Comparison of ENCODE assay signal across 10 mouse cellular contexts in genomic region chr5:89543476-89543875, GRCm38 (mm10). TPM values are rescaled to one million over a fixed set of nuclear protein-coding genes. Genes with fewer than 3 reads are reported as not detected.
DNase-seq lines count a peak whose midpoint lies in the region; TF ChIP-seq lines count a peak whose summit lies in the region.
"Had no signal": no experiment of that assay in that cellular context is flagged by ENCODE, and none has a peak within 500 bp of the region (broad histone marks: within the 10 kb centered on the region; RNA-seq: fewer than 3 reads in every experiment).

No protein-coding gene starts in this region.

- no peak overlapping the region for H3K4me3 ChIP-seq in CH12.LX (replicated peaks in 1 of 3; ENCODE audit: low read depth in 2 of 3, low read length in 2 of 3, poor library complexity in 1 of 3)
- H3K4me3 ChIP-seq: embryonic facial prominence, embryonic 12.5 days; myocyte had no signal

- intact Hi-C loops in heart, postnatal 14 days (cut with DNase I): loop anchor here (5.0 kb wide), 2 partner anchors 134 to 279 kb away; no protein-coding TSS in a partner anchor

- dilution Hi-C loops in CH12.LX (cut with MboI; ENCODE audit: extremely low pct_ligation_motif_present, extremely low pct_unique_long_range_greater_than_20kb, low sequenced_read_pairs): no loop called here

- peak; percentile 61 for DNase-seq in CH12.LX (ENCODE audit: extremely low read depth)
- DNase-seq in adrenal gland, adult (ENCODE audit: inconsistent age in 2 of 2, low spot score in 1 of 2): peak; percentile 25 to 77
- DNase-seq in embryo, embryonic 10.5 days (ENCODE audit: low spot score): peak; percentile 84
- DNase-seq in heart, postnatal 14 days: peak; percentile 38 to 63
- DNase-seq in layer of hippocampus, adult 9-10 months (ENCODE audit: low spot score): peak; percentile 62
- DNase-seq in lung, postnatal 14 days: peak; percentile 67
- peak; percentile 66 for DNase-seq in right cerebral cortex, postnatal 25 days
- DNase-seq in thymus, adult 18-20 months: no peak

- no peak overlapping the region for H3K27ac ChIP-seq in CH12.LX (ENCODE audit: insufficient read depth, low read depth)
- H3K27ac ChIP-seq: embryonic facial prominence, embryonic 12.5 days had no signal

- no peak overlapping the region for H3K4me2 ChIP-seq in CH12.LX (ENCODE audit: insufficient read depth, low read depth, poor library complexity, severe bottlenecking)
- H3K4me2 ChIP-seq: embryonic facial prominence, embryonic 12.5 days had no signal

- H3K9me3 ChIP-seq in CH12.LX (replicated peaks; ENCODE audit: low read length): no peaks in the 10 kb centered on the region
- H3K9me3 ChIP-seq: embryonic facial prominence, embryonic 12.5 days had no signal

- H3K9ac ChIP-seq in CH12.LX (ENCODE audit: insufficient read depth, low read depth): no peak overlapping the region
- H3K9ac ChIP-seq: embryonic facial prominence, embryonic 12.5 days had no signal

- H3K36me3 ChIP-seq in CH12.LX (replicated peaks in 1 of 2; ENCODE audit: control insufficient read depth in 1 of 2, insufficient read depth in 1 of 2, low read length in 1 of 2): no peaks in the 10 kb centered on the region
- H3K36me3 ChIP-seq: embryonic facial prominence, embryonic 12.5 days had no signal

- no peaks in the 10 kb centered on the region for H3K4me1 ChIP-seq in CH12.LX (ENCODE audit: control insufficient read depth in 1 of 2, insufficient read depth in 2 of 2)
- H3K4me1 ChIP-seq: embryonic facial prominence, embryonic 12.5 days had no signal

- TF ChIP-seq CTCF in CH12.LX (conservative IDR thresholded peaks at IDR 0.05 in 1 of 2, IDR thresholded peaks at IDR 0.05 in 1 of 2; ENCODE audit: low read depth in 2 of 2, low read length in 2 of 2): peak; percentile 46 to 64

- peak; percentile 23 for TF ChIP-seq RAD21 in CH12.LX (IDR thresholded peaks at IDR 0.05; ENCODE audit: low read depth, low read length)

- in situ Hi-C loops in CH12.LX (cut with MboI; ENCODE audit: low pct_ligation_motif_present, low pct_unique_long_range_greater_than_20kb, low sequenced_read_pairs): no loop called here

- H3K27me3 ChIP-seq in CH12.LX (replicated peaks): no peaks in the 10 kb centered on the region
- H3K27me3 ChIP-seq: embryonic facial prominence, embryonic 12.5 days had no signal

- H3K79me2 ChIP-seq in CH12.LX (replicated peaks; ENCODE audit: control insufficient read depth, extremely low read depth, insufficient read depth, poor library complexity, severe bottlenecking): no peaks in the 10 kb centered on the region

- no peak for TF ChIP-seq POLR2A in CH12.LX (IDR thresholded peaks at IDR 0.05; ENCODE audit: low read depth, low read length)

- TF ChIP-seq EP300 in CH12.LX (IDR thresholded peaks at IDR 0.05; ENCODE audit: low read length): no peak

TF ChIP-seq in CH12.LX, 34 proteins besides CTCF, POLR2A, EP300 and RAD21:
- peak; percentile 39 for TF ChIP-seq SMC3 (IDR thresholded peaks at IDR 0.05; ENCODE audit: low read depth, low read length)
- no peak for TF ChIP-seq MXI1 (IDR thresholded peaks at IDR 0.05; ENCODE audit: low read depth, low read length)

RNA-seq across cellular contexts. Expression of gene Npffr2, which starts 16.2 kb away (rescaled TPM):
- total RNA-seq in CH12.LX (2012; rRNA removed) (not detected in 2 replicates), CH12.LX (2014; rRNA removed) (not detected in 2 replicates)
- polyA plus RNA-seq in CH12.LX (2012; ENCODE audit: insufficient read length, low read depth): not detected in 2 replicates
- not detected for total RNA-seq in heart, postnatal 14 days (2021)
- polyA plus RNA-seq: myocyte had no signal

Comparison
In these comparisons a context has a peak if more than half of its experiments do, and no peak if none do; other contexts are left out.
1. DNase-seq: peak in CH12.LX (single experiment), adrenal gland, adult (2 of 2), embryo, embryonic 10.5 days (single experiment), heart, postnatal 14 days (2 of 2), layer of hippocampus, adult 9-10 months (single experiment), lung, postnatal 14 days (single experiment) and right cerebral cortex, postnatal 25 days (single experiment); none in thymus, adult 18-20 months (0 of 2).